8 mouse cellular contexts compared by ENCODE assay signal in genomic region chr6:54718779-54719685, GRCm38 (mm10). TPM values are rescaled to one million over a fixed set of nuclear protein-coding genes. Genes with fewer than 3 reads are reported as not detected.
DNase-seq lines count a peak whose midpoint lies in the region; ATAC-seq lines count a peak whose summit lies in the region.

No protein-coding gene starts in this region.

- H3K4me3 ChIP-seq in forebrain, embryonic 15.5 days, result no peak overlapping the region
- H3K4me3 ChIP-seq in forebrain, embryonic 10.5 days, result no peak overlapping the region
- H3K4me3 ChIP-seq in neural tube, embryonic 13.5 days, result no peak overlapping the region
- no peak overlapping the region for H3K4me3 ChIP-seq in neural tube, embryonic 15.5 days (replicated peaks)

- peak overlapping the region; percentile 84 for H3K27ac ChIP-seq in forebrain, embryonic 15.5 days (replicated peaks)
- H3K27ac ChIP-seq in forebrain, embryonic 10.5 days, result no peak overlapping the region
- H3K27ac ChIP-seq in neural tube, embryonic 13.5 days (replicated peaks), result no peak overlapping the region
- H3K27ac ChIP-seq in neural tube, embryonic 15.5 days (replicated peaks), result no peak overlapping the region

- no peak for ATAC-seq in forebrain, embryonic 15.5 days (replicated peaks)
- 0 out of 2 replicates have a peak, but pooled peaks have one; percentile 23 for ATAC-seq in neural tube, embryonic 13.5 days (ENCODE audit: low read depth)
- no peak for ATAC-seq in neural tube, embryonic 15.5 days (ENCODE audit: low FRiP score)
- ATAC-seq in hematopoietic stem cell, adult 5-6 weeks (replicated peaks in 1 of 2; ENCODE audit: insufficient read depth in 1 of 2, low FRiP score in 2 of 2, low TSS enrichment in 1 of 2, low read depth in 1 of 2, poor library complexity in 2 of 2, severe bottlenecking in 2 of 2), result peak; percentile 68 to 69

- H3K4me2 ChIP-seq in forebrain, embryonic 15.5 days (replicated peaks), result no peak overlapping the region
- no peak overlapping the region for H3K4me2 ChIP-seq in neural tube, embryonic 13.5 days
- no peak overlapping the region for H3K4me2 ChIP-seq in neural tube, embryonic 15.5 days

- H3K9me3 ChIP-seq in forebrain, embryonic 15.5 days, result no peaks in the 10 kb centered on the region
- H3K9me3 ChIP-seq in forebrain, embryonic 10.5 days, result no peaks in the 10 kb centered on the region
- no peaks in the 10 kb centered on the region for H3K9me3 ChIP-seq in neural tube, embryonic 13.5 days
- no peaks in the 10 kb centered on the region for H3K9me3 ChIP-seq in neural tube, embryonic 15.5 days (replicated peaks)

- no peak for DNase-seq in forebrain, embryonic 10.5 days (ENCODE audit: extremely low spot score, low spot score)
- peak; percentile 71 for DNase-seq in thymus, postnatal 0 days (ENCODE audit: low spot score)
- no peak for DNase-seq in ovary, postnatal 14 days (ENCODE audit: low spot score)
- DNase-seq in kidney, adult 8-10 months, result no peak

- no peak overlapping the region for H3K9ac ChIP-seq in forebrain, embryonic 15.5 days (replicated peaks)
- no peak overlapping the region for H3K9ac ChIP-seq in neural tube, embryonic 13.5 days
- H3K9ac ChIP-seq in neural tube, embryonic 15.5 days (replicated peaks), result no peak overlapping the region

- H3K36me3 ChIP-seq in forebrain, embryonic 15.5 days, result no peaks in the 10 kb centered on the region
- H3K36me3 ChIP-seq in forebrain, embryonic 10.5 days (replicated peaks), result no peaks in the 10 kb centered on the region
- H3K36me3 ChIP-seq in neural tube, embryonic 13.5 days, result no peaks in the 10 kb centered on the region
- H3K36me3 ChIP-seq in neural tube, embryonic 15.5 days, result no peaks in the 10 kb centered on the region

- peaks cover 18% of the 10 kb centered on the region for H3K4me1 ChIP-seq in forebrain, embryonic 15.5 days
- H3K4me1 ChIP-seq in forebrain, embryonic 10.5 days, result peaks cover 6% of the 10 kb centered on the region
- H3K4me1 ChIP-seq in neural tube, embryonic 13.5 days (replicated peaks), result peaks cover 18% of the 10 kb centered on the region; the same call in 1 of the 2 replicates
- peaks cover 6% of the 10 kb centered on the region; the same call in 1 of the 2 replicates for H3K4me1 ChIP-seq in neural tube, embryonic 15.5 days

- H3K27me3 ChIP-seq in forebrain, embryonic 15.5 days, result no peaks in the 10 kb centered on the region
- H3K27me3 ChIP-seq in forebrain, embryonic 10.5 days (ENCODE audit: poor library complexity, severe bottlenecking), result no peaks in the 10 kb centered on the region
- H3K27me3 ChIP-seq in neural tube, embryonic 13.5 days, result no peaks in the 10 kb centered on the region
- H3K27me3 ChIP-seq in neural tube, embryonic 15.5 days (replicated peaks), result no peaks in the 10 kb centered on the region

- WGBS in forebrain, embryonic 15.5 days, result 76% methylated on average over 15 of the region's 15 CpGs
- 86% methylated on average over 14 of the region's 15 CpGs for WGBS in forebrain, embryonic 10.5 days
- 86% methylated on average over 15 of the region's 15 CpGs for WGBS in neural tube, embryonic 13.5 days
- 84% methylated on average over 15 of the region's 15 CpGs for WGBS in neural tube, embryonic 15.5 days

RNA-seq across cellular contexts. Expression of gene Mturn, which starts 37.6 kb away (rescaled TPM):
- 121 and 129 TPM in 2 replicates for polyA plus RNA-seq in forebrain, embryonic 15.5 days (2015; fragmentation: Nextera tagmentation; extraction: Ambion mirVana)
- 7.9 and 10.0 TPM in 2 replicates for polyA plus RNA-seq in forebrain, embryonic 10.5 days (2016; fragmentation: Nextera tagmentation; extraction: Ambion mirVana)
- polyA plus RNA-seq in neural tube, embryonic 13.5 days (2015; fragmentation: Nextera tagmentation; extraction: Ambion mirVana), result 60.5 and 63.4 TPM in 2 replicates
- polyA plus RNA-seq in neural tube, embryonic 15.5 days (2015; fragmentation: Nextera tagmentation; extraction: Ambion mirVana), result 62.7 and 75.0 TPM in 2 replicates
- total RNA-seq in hematopoietic stem cell, adult 5-6 weeks (2017), result 2.5 and 4.8 TPM in 2 replicates
- 5.8 and 6.7 TPM in 2 replicates for polyA plus RNA-seq in thymus, postnatal 0 days (2015; fragmentation: Nextera tagmentation; extraction: Ambion mirVana)

Comparison
In these comparisons a context has a peak if more than half of its experiments do, and no peak if none do; other contexts are left out.
1. ATAC-seq: peak in neural tube, embryonic 13.5 days (single experiment) and hematopoietic stem cell, adult 5-6 weeks (2 of 2); none in forebrain, embryonic 15.5 days (single experiment) and neural tube, embryonic 15.5 days (single experiment).